Mouse (Mus musculus): ENCODE data around the gene Kcna6. TPM values are rescaled to one million over a fixed set of nuclear protein-coding genes. Genes with fewer than 3 reads are reported as not detected.

Kcna6 gene
- polyA plus RNA-seq, 1 experiment from 2014 or later: 8.1 TPM

- WGBS: 54% methylated on average over 5 of the region's 5 CpGs
- no peak for DNase-seq (ENCODE audit: low spot score)
- Histone ChIP-seq H3K27me3 (replicated peaks; ENCODE audit: low read depth, poor library complexity, severe bottlenecking) (no peaks in the 10 kb centered on the region), H3K36me3 (replicated peaks) (no peaks in the 10 kb centered on the region), H3K9me3 (no peaks in the 10 kb centered on the region), H3K4me1 (peaks cover 31% of the 10 kb centered on the region), H3K4me3 (no peak overlapping the region), H3K27ac (replicated peaks) (peak overlapping the region; percentile 61)
Observed at GRCm38 (mm10) chr6:126766552-126766951, 26.1 kb upstream of the Kcna6 start.

GRCm38 (mm10) chr6:126764563-126765091 is 24.2 kb upstream of the Kcna6 start:
- Histone ChIP-seq H3K4me1 (peaks cover 26% of the 10 kb centered on the region), H3K9me3 (no peaks in the 10 kb centered on the region), H3K27ac (replicated peaks) (no peak overlapping the region), H3K4me3 (no peak overlapping the region), H3K27me3 (replicated peaks; ENCODE audit: low read depth, poor library complexity, severe bottlenecking) (no peaks in the 10 kb centered on the region), H3K36me3 (replicated peaks) (no peaks in the 10 kb centered on the region)
- no peak for DNase-seq (ENCODE audit: low spot score)
- 84% methylated on average over 11 of the region's 11 CpGs for WGBS

DNA sequence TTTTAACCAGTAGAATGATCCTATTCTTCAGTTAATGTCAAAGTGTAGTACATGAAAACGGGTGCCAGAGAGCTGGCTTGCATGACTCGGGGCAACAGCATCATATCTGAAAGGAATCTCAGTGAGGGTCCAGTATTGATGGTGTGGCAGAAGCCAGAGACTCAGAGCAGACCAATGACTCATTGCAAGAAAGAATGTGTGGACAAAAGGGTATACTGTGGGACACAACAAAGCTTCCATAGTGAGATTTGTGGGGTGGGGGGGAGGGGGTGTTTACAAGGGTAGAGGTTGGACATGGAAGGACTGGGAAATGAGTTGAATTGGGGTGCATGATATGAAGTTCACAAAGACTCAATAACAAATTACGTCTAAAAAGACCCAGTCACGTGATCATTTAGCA is 20.9 kb upstream of the Kcna6 start:
- H3K27me3 ChIP-seq (replicated peaks; ENCODE audit: low read depth, poor library complexity, severe bottlenecking): no peaks in the 10 kb centered on the region
- H3K9me3 ChIP-seq: no peaks in the 10 kb centered on the region
- no peak for DNase-seq (ENCODE audit: low spot score)
- WGBS: 87% methylated on average over 4 of the region's 4 CpGs
- no peak overlapping the region for H3K27ac ChIP-seq (replicated peaks)
- H3K36me3 ChIP-seq (replicated peaks): no peaks in the 10 kb centered on the region
- H3K4me1 ChIP-seq: peaks cover 6% of the 10 kb centered on the region
- H3K4me3 ChIP-seq: no peak overlapping the region

GRCm38 (mm10) chr6:126755729-126756411 is 15.4 kb upstream of the Kcna6 start:
- peak; percentile 84 for DNase-seq (ENCODE audit: low spot score)

GRCm38 (mm10) chr6:126752520-126752919 is 12.0 kb upstream of the Kcna6 start:
- Histone ChIP-seq H3K36me3 (replicated peaks) (no peaks in the 10 kb centered on the region), H3K27me3 (replicated peaks; ENCODE audit: low read depth, poor library complexity, severe bottlenecking) (no peaks in the 10 kb centered on the region), H3K4me3 (peak overlapping the region; percentile 29; the same call in 1 of the 2 replicates), H3K27ac (replicated peaks) (peak overlapping the region; percentile 89), H3K4me1 (peaks cover 39% of the 10 kb centered on the region), H3K9me3 (no peaks in the 10 kb centered on the region)
- WGBS: 35% methylated on average over 12 of the region's 12 CpGs
- peak; percentile 63 for DNase-seq (ENCODE audit: low spot score)

More at GRCm38 (mm10) chr6:126755729-126756411, 15.4 kb upstream of the Kcna6 start:
- Histone ChIP-seq H3K36me3 (replicated peaks) (no peaks in the 10 kb centered on the region), H3K4me3 (peak overlapping the region; percentile 34; the same call in 1 of the 2 replicates), H3K27me3 (replicated peaks; ENCODE audit: low read depth, poor library complexity, severe bottlenecking) (no peaks in the 10 kb centered on the region), H3K9me3 (no peaks in the 10 kb centered on the region), H3K4me1 (peaks cover 39% of the 10 kb centered on the region), H3K27ac (replicated peaks) (peak overlapping the region; percentile 87)
- 17% methylated on average over 8 of the region's 8 CpGs for WGBS

GRCm38 (mm10) chr6:126745888-126746287 is 5.4 kb upstream of the Kcna6 start:
- DNase-seq (ENCODE audit: low spot score): no peak
- H3K36me3 ChIP-seq (replicated peaks): no peaks in the 10 kb centered on the region
- no peak overlapping the region for H3K27ac ChIP-seq (replicated peaks)
- 0 out of 2 replicates have a peak, but pooled peaks cover 2% of the 10 kb centered on the region for H3K9me3 ChIP-seq
- peaks cover 15% of the 10 kb centered on the region for H3K27me3 ChIP-seq (replicated peaks; ENCODE audit: low read depth, poor library complexity, severe bottlenecking)
- H3K4me3 ChIP-seq: no peak overlapping the region
- 63% methylated on average over 1 of the region's 1 CpGs for WGBS
- H3K4me1 ChIP-seq: peaks cover 10% of the 10 kb centered on the region

GRCm38 (mm10) chr6:126742610-126743009 is 2.1 kb upstream of the Kcna6 start:
- Histone ChIP-seq H3K4me1 (peaks cover 32% of the 10 kb centered on the region), H3K36me3 (replicated peaks) (peaks cover 8% of the 10 kb centered on the region; the same call in 1 of the 2 replicates), H3K27ac (replicated peaks) (no peak overlapping the region), H3K4me3 (no peak overlapping the region), H3K27me3 (replicated peaks; ENCODE audit: low read depth, poor library complexity, severe bottlenecking) (peaks cover 48% of the 10 kb centered on the region), H3K9me3 (0 out of 2 replicates have a peak, but pooled peaks cover 2% of the 10 kb centered on the region)
- DNase-seq (ENCODE audit: low spot score): no peak
- WGBS: 47% methylated on average over 3 of the region's 3 CpGs

DNA sequence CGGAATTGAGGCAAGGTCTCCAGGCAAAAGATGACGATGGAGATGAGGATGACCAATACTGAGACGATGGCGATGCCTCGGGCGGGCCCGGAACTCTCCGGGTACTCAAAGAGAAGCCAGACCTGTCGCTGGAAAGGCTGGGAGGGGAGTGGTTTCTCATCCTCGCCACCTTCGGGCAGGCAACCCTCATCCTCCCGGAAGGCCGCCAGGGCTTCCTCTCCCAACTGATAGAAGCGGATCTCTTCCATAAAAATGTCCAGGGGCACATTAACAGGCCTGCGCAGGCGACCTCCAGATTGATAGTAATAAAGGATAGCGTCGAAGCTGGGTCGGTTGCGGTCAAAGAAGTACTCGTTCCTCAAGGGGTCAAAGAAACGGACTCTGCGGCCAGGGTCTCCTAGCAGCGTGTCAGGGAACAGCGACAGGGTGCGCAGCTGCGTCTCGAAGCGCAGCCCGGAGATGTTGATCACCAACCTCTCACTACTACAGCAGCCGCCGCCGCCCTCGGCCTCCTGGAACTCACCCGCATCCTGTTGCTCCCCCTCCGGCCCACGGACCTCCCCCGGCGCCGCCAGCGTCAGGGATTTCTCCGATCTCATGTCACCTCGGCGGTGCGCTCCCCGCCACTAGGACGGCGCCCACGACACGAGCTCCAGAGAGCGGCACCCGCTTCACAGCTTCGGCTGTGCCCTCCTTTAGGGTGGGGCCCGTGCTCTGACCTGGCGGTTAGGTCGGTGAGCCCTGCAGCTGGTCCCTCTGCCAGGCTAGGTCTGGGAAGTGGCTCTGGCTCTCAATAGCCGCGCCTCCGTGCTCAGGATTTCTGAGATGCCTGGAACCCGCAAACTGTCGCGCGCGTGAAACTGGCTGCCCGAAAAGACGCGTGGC is 906 bp downstream of the Kcna6 start:
- Histone ChIP-seq H3K36me3 (replicated peaks) (peaks cover 11% of the 10 kb centered on the region; the same call in 1 of the 2 replicates), H3K27me3 (replicated peaks; ENCODE audit: low read depth, poor library complexity, severe bottlenecking) (peaks cover 61% of the 10 kb centered on the region), H3K4me3 (peak overlapping the region; percentile 74), H3K4me1 (peaks cover 32% of the 10 kb centered on the region), H3K27ac (replicated peaks) (peak overlapping the region; percentile 80), H3K9me3 (0 out of 2 replicates have a peak, but pooled peaks cover 2% of the 10 kb centered on the region)
- WGBS: 1% methylated on average over 67 of the region's 67 CpGs
- DNase-seq (ENCODE audit: low spot score): peak; percentile 71

DNA sequence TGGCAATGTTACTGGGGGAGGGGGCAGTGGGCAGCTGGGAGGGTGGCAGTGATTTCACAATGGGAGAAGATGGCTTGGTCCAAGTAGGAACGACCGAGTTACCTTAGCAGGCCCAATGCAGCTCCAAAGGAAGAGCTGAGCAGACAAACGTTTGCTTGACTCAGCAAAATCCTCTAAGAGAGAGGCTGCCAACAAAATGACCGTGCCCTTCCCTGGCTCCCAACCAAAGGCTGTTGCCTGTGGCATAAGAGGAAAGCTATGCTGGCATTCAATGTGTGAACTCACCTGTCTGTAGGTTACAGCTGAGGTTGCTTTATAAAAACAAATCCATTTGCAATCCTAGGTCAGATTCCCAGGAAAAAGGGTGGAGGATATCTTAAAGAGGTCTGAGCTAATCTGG is 3.5 kb downstream of the Kcna6 start:
- no peak overlapping the region for H3K27ac ChIP-seq (replicated peaks)
- H3K4me1 ChIP-seq: peaks cover 30% of the 10 kb centered on the region
- H3K36me3 ChIP-seq (replicated peaks): peaks cover 11% of the 10 kb centered on the region; the same call in 1 of the 2 replicates
- H3K27me3 ChIP-seq (replicated peaks; ENCODE audit: low read depth, poor library complexity, severe bottlenecking): peaks cover 57% of the 10 kb centered on the region
- H3K9me3 ChIP-seq: no peaks in the 10 kb centered on the region
- H3K4me3 ChIP-seq: no peak overlapping the region
- WGBS: 77% methylated on average over 4 of the region's 4 CpGs
- DNase-seq (ENCODE audit: low spot score): no peak

DNA sequence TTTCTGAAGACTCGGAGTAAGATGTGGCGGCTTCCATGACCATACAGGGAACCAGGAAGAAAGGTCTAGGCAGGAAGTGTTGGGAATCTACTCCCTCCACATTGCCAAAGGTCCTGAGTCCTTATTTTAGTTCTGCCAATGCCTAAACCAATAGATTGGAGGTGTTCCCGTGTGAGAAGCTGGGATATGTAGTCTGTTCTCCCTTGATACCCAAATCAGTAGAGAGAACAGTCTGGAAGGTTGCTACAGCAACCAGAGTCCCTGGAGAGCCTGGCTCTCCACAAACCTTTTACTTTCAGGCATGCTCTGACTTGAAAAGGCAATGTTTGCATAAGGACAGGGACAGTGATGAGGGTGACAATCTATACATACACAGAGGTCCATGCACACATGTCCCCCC is 4.7 kb downstream of the Kcna6 start:
- Histone ChIP-seq H3K9me3 (no peaks in the 10 kb centered on the region), H3K27me3 (replicated peaks; ENCODE audit: low read depth, poor library complexity, severe bottlenecking) (peaks cover 45% of the 10 kb centered on the region), H3K4me3 (no peak overlapping the region), H3K4me1 (peaks cover 27% of the 10 kb centered on the region), H3K27ac (replicated peaks) (no peak overlapping the region), H3K36me3 (replicated peaks) (peaks cover 11% of the 10 kb centered on the region; the same call in 1 of the 2 replicates)
- WGBS: 78% methylated on average over 3 of the region's 3 CpGs
- DNase-seq (ENCODE audit: low spot score): no peak

DNA sequence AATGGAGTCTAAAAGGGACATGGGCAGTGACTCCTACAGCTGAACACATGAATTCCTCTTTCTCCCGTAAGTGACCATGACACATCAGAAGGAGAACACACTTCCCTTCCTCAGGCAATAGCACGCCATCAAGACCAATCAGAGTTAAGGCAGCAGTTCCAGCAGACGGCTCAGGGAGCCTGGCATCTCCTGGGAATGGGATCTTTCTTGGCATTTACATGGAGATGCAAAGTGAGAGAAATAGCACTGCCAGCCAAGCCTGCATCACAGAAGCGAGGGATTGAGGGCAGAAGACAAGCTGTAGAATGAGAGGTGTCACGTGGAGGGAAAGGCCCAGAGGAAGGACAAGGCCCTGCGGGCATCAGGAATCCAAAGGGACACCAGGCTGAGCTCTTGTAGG is 7.8 kb downstream of the Kcna6 start:
- peaks cover 6% of the 10 kb centered on the region; the same call in 1 of the 2 replicates for H3K4me1 ChIP-seq
- H3K4me3 ChIP-seq: no peak overlapping the region
- H3K9me3 ChIP-seq: no peaks in the 10 kb centered on the region
- DNase-seq (ENCODE audit: low spot score): no peak
- no peak overlapping the region for H3K27ac ChIP-seq (replicated peaks)
- H3K36me3 ChIP-seq (replicated peaks): peaks cover 3% of the 10 kb centered on the region; the same call in 1 of the 2 replicates
- WGBS: 74% methylated on average over 6 of the region's 6 CpGs
- H3K27me3 ChIP-seq (replicated peaks; ENCODE audit: low read depth, poor library complexity, severe bottlenecking): peaks cover 14% of the 10 kb centered on the region

DNA sequence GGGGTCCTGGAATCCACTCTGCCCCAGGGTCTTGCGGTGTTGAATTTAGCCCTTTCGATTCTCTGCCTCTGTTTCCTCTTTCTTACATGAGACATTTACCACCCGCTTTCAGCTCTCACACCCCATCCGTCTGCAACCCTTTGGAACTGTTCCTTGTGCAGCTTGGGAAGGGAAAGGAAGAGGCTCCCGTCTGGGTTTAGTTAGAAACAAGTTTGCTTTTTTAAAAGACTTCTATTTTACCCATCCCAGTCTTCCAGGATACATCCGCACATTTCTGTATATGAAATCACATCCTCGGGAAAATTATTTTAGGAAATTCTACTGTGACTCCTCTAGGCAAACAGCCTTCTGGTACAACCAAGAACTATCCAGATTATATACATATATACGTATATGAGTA is 11.7 kb downstream of the Kcna6 start:
- WGBS: 88% methylated on average over 8 of the region's 8 CpGs
- H3K27ac ChIP-seq (replicated peaks): no peak overlapping the region
- H3K4me3 ChIP-seq: no peak overlapping the region
- peaks cover 5% of the 10 kb centered on the region; the same call in 1 of the 2 replicates for H3K36me3 ChIP-seq (replicated peaks)
- peaks cover 6% of the 10 kb centered on the region; the same call in 1 of the 2 replicates for H3K4me1 ChIP-seq
- H3K27me3 ChIP-seq (replicated peaks; ENCODE audit: low read depth, poor library complexity, severe bottlenecking): no peaks in the 10 kb centered on the region
- no peaks in the 10 kb centered on the region for H3K9me3 ChIP-seq
- DNase-seq (ENCODE audit: low spot score): no peak

All from embryonic facial prominence, embryonic 10.5 days (tissue).